Mouse (Mus musculus) macrophage (primary cell): ENCODE data around the gene Adk. TPM values are rescaled to one million over a fixed set of nuclear protein-coding genes. Genes with fewer than 3 reads are reported as not detected.
"Not testable (repeated sequence)": the region's sequence is repeated elsewhere in the genome, so short reads cannot be mapped to it uniquely, and the experiment has no call there.

Experiments
- H3K27ac ChIP-seq: fragments of 350-480 bp; formaldehyde crosslinking; 2 replicates; pipeline ENCODE4 v1.9.0; 2021
- H3K36me3 ChIP-seq: fragments of 350-480 bp; formaldehyde crosslinking; 2 replicates; pipeline ENCODE4 v1.9.0; 2021; ENCODE audit errors: inconsistent target
- H3K4me3 ChIP-seq: fragments of 350-480 bp; formaldehyde crosslinking; 2 replicates; pipeline ENCODE4 v1.9.0; 2021; ENCODE audit errors: inconsistent target
- H3K79me2 ChIP-seq: fragments of 350-480 bp; formaldehyde crosslinking; 2 replicates; pipeline ENCODE4 v1.9.0; 2021; ENCODE audit errors: inconsistent target
- WGBS: methylation state at CpG from one replicate; pipeline ENCODE4 v1.1.7; 2026; ENCODE audit warnings: inconsistent platforms; ENCODE audit not compliant: missing documents; 5-methylcytosine and 5-hydroxymethylcytosine counted together
- polyA plus RNA-seq: library from polyadenylated mRNA; stranded (reverse); fragments of 250-400 nt; gene quantifications from 3 replicates; pipeline ENCODE4 v1.2.4, GENCODE M21; 2018; ENCODE audit warnings: inconsistent platforms

The Adk gene
- polyA plus RNA-seq, 1 experiment from 2014 or later: 54.9 TPM

GRCm38 (mm10) chr14:21076501-21077194, 24.3 kb downstream of the Adk start:
- H3K4me3 ChIP-seq: peak overlapping the region; percentile 65
- 33% methylated on average over 7 of the region's 7 CpGs for WGBS
- H3K27ac ChIP-seq: peak overlapping the region; percentile 31; the same call in 1 of the 2 replicates
- peaks cover 44% of the 10 kb centered on the region for H3K79me2 ChIP-seq
- H3K36me3 ChIP-seq: no peaks in the 10 kb centered on the region

GRCm38 (mm10) chr14:21077939-21078338, 25.6 kb downstream of the Adk start:
- H3K36me3 ChIP-seq: no peaks in the 10 kb centered on the region
- H3K27ac ChIP-seq: no peak overlapping the region
- peaks cover 44% of the 10 kb centered on the region for H3K79me2 ChIP-seq
- WGBS: 35% methylated on average over 4 of the region's 4 CpGs
- no peak overlapping the region for H3K4me3 ChIP-seq

GRCm38 (mm10) chr14:21078511-21078910, 26.1 kb downstream of the Adk start:
- H3K36me3 ChIP-seq: no peaks in the 10 kb centered on the region
- H3K4me3 ChIP-seq: no peak overlapping the region
- no peak overlapping the region for H3K27ac ChIP-seq
- H3K79me2 ChIP-seq: peaks cover 44% of the 10 kb centered on the region

- Histone ChIP-seq H3K27ac (no peak overlapping the region), H3K79me2 (peaks cover 32% of the 10 kb centered on the region), H3K4me3 (no peak overlapping the region), H3K36me3 (no peaks in the 10 kb centered on the region)
- WGBS: 89% methylated on average over 1 of the region's 1 CpGs
Measured at GRCm38 (mm10) chr14:21082823-21083222, 30.4 kb downstream of the Adk start.

GRCm38 (mm10) chr14:21085666-21086065, 33.3 kb downstream of the Adk start:
- peaks cover 10% of the 10 kb centered on the region; the same call in 1 of the 2 replicates for H3K79me2 ChIP-seq
- H3K27ac ChIP-seq: no peak overlapping the region
- H3K36me3 ChIP-seq: no peaks in the 10 kb centered on the region
- H3K4me3 ChIP-seq: no peak overlapping the region
- 96% methylated on average over 5 of the region's 5 CpGs for WGBS

GRCm38 (mm10) chr14:21086106-21086505, 33.7 kb downstream of the Adk start:
- Histone ChIP-seq H3K27ac (no peak overlapping the region), H3K4me3 (no peak overlapping the region), H3K36me3 (no peaks in the 10 kb centered on the region), H3K79me2 (peaks cover 6% of the 10 kb centered on the region; the same call in 1 of the 2 replicates)
- WGBS: 100% methylated on average over 2 of the region's 2 CpGs

- Histone ChIP-seq H3K27ac (no peak overlapping the region), H3K4me3 (no peak overlapping the region), H3K36me3 (no peaks in the 10 kb centered on the region), H3K79me2 (no peaks in the 10 kb centered on the region; the same call in 1 of the 2 replicates)
- 91% methylated on average over 7 of the region's 7 CpGs for WGBS
Measured at GRCm38 (mm10) chr14:21086827-21087351, 34.5 kb downstream of the Adk start.

GRCm38 (mm10) chr14:21087390-21088060, 35.2 kb downstream of the Adk start:
- 87% methylated on average over 4 of the region's 4 CpGs for WGBS
- Histone ChIP-seq H3K36me3 (no peaks in the 10 kb centered on the region), H3K79me2 (no peaks in the 10 kb centered on the region; the same call in 1 of the 2 replicates), H3K27ac (no peak overlapping the region), H3K4me3 (no peak overlapping the region)

- H3K36me3 ChIP-seq: peaks cover 3% of the 10 kb centered on the region; the same call in 1 of the 2 replicates
- WGBS: 98% methylated on average over 3 of the region's 3 CpGs
- no peaks in the 10 kb centered on the region; the same call in 1 of the 2 replicates for H3K79me2 ChIP-seq
- no peak overlapping the region for H3K27ac ChIP-seq
- no peak overlapping the region for H3K4me3 ChIP-seq
Measured at GRCm38 (mm10) chr14:21088731-21089130, 36.4 kb downstream of the Adk start.

GRCm38 (mm10) chr14:21090400-21090799, 38.0 kb downstream of the Adk start:
- Histone ChIP-seq H3K27ac (peak overlapping the region; percentile 59), H3K36me3 (peaks cover 3% of the 10 kb centered on the region; the same call in 1 of the 2 replicates), H3K79me2 (no peaks in the 10 kb centered on the region; the same call in 1 of the 2 replicates), H3K4me3 (no peak overlapping the region)
- WGBS: 11% methylated on average over 3 of the region's 3 CpGs

- no peaks in the 10 kb centered on the region; the same call in 1 of the 2 replicates for H3K79me2 ChIP-seq
- 74% methylated on average over 3 of the region's 3 CpGs for WGBS
- H3K4me3 ChIP-seq: no peak overlapping the region
- H3K36me3 ChIP-seq: peaks cover 3% of the 10 kb centered on the region; the same call in 1 of the 2 replicates
- H3K27ac ChIP-seq: peak overlapping the region; percentile 59
Measured at GRCm38 (mm10) chr14:21090930-21091486, 38.6 kb downstream of the Adk start.

GRCm38 (mm10) chr14:21094161-21094560, 41.8 kb downstream of the Adk start:
- H3K4me3 ChIP-seq, H3K36me3 ChIP-seq, H3K79me2 ChIP-seq, H3K27ac ChIP-seq: not testable (repeated sequence)

GRCm38 (mm10) chr14:21096279-21096678, 43.9 kb downstream of the Adk start:
- H3K36me3 ChIP-seq: peaks cover 3% of the 10 kb centered on the region; the same call in 1 of the 2 replicates
- H3K79me2 ChIP-seq: no peaks in the 10 kb centered on the region
- no peak overlapping the region for H3K27ac ChIP-seq
- H3K4me3 ChIP-seq: no peak overlapping the region

- Histone ChIP-seq H3K36me3 (peaks cover 3% of the 10 kb centered on the region; the same call in 1 of the 2 replicates), H3K27ac (no peak overlapping the region), H3K79me2 (no peaks in the 10 kb centered on the region), H3K4me3 (no peak overlapping the region)
- 96% methylated on average over 4 of the region's 4 CpGs for WGBS
Measured at GRCm38 (mm10) chr14:21096689-21097088, 44.3 kb downstream of the Adk start.

GRCm38 (mm10) chr14:21099371-21099770, 47.0 kb downstream of the Adk start:
- no peaks in the 10 kb centered on the region for H3K79me2 ChIP-seq
- no peak overlapping the region for H3K27ac ChIP-seq
- H3K4me3 ChIP-seq: no peak overlapping the region
- WGBS: 75% methylated on average over 7 of the region's 7 CpGs
- no peaks in the 10 kb centered on the region for H3K36me3 ChIP-seq
